Mouse (Mus musculus): ENCODE measurements at regions not wholly inside any gene's neighbourhood (a gene's known extent, or its start where the extent isn't known, plus 50 kb on each side); places are given as distances from the start of the nearest gene placed in this dataset.

DNA sequence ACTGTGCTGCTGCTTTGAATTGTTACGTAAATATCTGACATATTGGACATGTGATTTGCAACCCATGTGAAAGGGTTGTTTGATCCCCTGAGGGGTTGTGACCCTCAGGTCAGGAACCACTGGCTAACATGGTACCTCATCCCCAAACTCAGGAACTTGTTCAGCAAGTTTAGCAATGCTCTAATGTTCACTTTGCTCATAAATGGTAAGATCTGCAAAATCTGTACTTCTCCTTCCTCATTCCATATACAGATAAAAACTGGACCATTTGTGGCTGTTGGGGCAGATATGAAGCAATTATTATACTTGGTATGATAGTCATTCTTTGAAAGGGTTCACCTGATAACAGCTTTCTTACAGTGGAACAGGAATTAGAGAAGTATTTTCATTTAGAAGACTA is 463.7 kb upstream of the Acvr2a start:
- TF ChIP-seq CTCF (IDR thresholded peaks at IDR 0.05; ENCODE audit: low read depth) (no peak), EP300 (IDR thresholded peaks at IDR 0.05; ENCODE audit: low read depth) (no peak)

Data from liver, postnatal 0 days (tissue).